Mouse (Mus musculus) heart, adult 2 months (tissue): Measurements from ENCODE around the gene Taf5l.

ENCODE experiments used
- CTCF ChIP-seq: fragments of 200-600 bp; IDR thresholded peaks from 2 replicates; pipeline ENCODE4 v1.8.1; 2022; ENCODE audit warnings: antibody characterized with exemption, mild to moderate bottlenecking, moderate library complexity
- EP300 ChIP-seq: fragments of 200-500 bp; IDR thresholded peaks from 2 replicates; pipeline ENCODE4 v1.6.1; 2011; ENCODE audit warnings: low read depth, low read length, control low read depth; ENCODE audit not compliant: insufficient read depth
- POLR2A ChIP-seq: fragments of 200-500 bp; IDR thresholded peaks from 2 replicates; pipeline ENCODE4 v1.6.1; 2011; ENCODE audit warnings: mild to moderate bottlenecking, low read depth, low read length, control low read depth; ENCODE audit not compliant: insufficient read depth

- TF ChIP-seq CTCF, result no peak
- no peak for TF ChIP-seq POLR2A
- no peak for TF ChIP-seq EP300
These were observed 59.8 kb downstream of the Taf5l start for GRCm38 (mm10) chr8:123961371-123961770.
